Mouse (Mus musculus): ENCODE results near the gene E2f6.

GRCm38 (mm10) chr12:16828505-16828904 is 17.7 kb downstream of the E2f6 start:
- TF ChIP-seq CTCF (IDR thresholded peaks at IDR 0.05), result peak; percentile 76
- TF ChIP-seq EP300 (IDR thresholded peaks at IDR 0.05; ENCODE audit: insufficient read depth, low read depth, low read length), result peak; percentile 57; the same call in 1 of the 2 replicates
- 0 out of 2 replicates have a peak, but pooled peaks have one; percentile 11 for TF ChIP-seq POLR2A (IDR thresholded peaks at IDR 0.05; ENCODE audit: insufficient read depth, low read depth, low read length)

Data from heart, adult 2 months (tissue).